Mouse (Mus musculus) heart, adult 2 months (tissue): ENCODE measurements around the gene Aspg.

ENCODE experiments used
- CTCF ChIP-seq: fragments of 200-600 bp; IDR thresholded peaks from 2 replicates; pipeline ENCODE4 v1.8.1; 2022; ENCODE audit warnings: antibody characterized with exemption, mild to moderate bottlenecking, moderate library complexity
- POLR2A ChIP-seq: fragments of 200-500 bp; IDR thresholded peaks from 2 replicates; pipeline ENCODE4 v1.6.1; 2011; ENCODE audit warnings: mild to moderate bottlenecking, low read depth, low read length, control low read depth; ENCODE audit not compliant: insufficient read depth

- TF ChIP-seq POLR2A = no peak
- TF ChIP-seq CTCF = no peak
These were observed 65.7 kb downstream of the Aspg start for GRCm38 (mm10) chr12:112172214-112172613.
